Mouse (Mus musculus) kidney, adult 8-10 months (tissue): ENCODE data around the gene Hist1h2bh.
A peak's percentile ranks its signal among the peaks of the same experiment; 100 is the strongest.
"Not testable (repeated sequence)": the region's sequence is repeated elsewhere in the genome, so short reads cannot be mapped to it uniquely, and the experiment has no call there.

Experiments
- DNase-seq, 2 experiments: peaks; one replicate each; pipeline ENCODE4 v3.0.0; 2022

The Hist1h2bh gene

DNA sequence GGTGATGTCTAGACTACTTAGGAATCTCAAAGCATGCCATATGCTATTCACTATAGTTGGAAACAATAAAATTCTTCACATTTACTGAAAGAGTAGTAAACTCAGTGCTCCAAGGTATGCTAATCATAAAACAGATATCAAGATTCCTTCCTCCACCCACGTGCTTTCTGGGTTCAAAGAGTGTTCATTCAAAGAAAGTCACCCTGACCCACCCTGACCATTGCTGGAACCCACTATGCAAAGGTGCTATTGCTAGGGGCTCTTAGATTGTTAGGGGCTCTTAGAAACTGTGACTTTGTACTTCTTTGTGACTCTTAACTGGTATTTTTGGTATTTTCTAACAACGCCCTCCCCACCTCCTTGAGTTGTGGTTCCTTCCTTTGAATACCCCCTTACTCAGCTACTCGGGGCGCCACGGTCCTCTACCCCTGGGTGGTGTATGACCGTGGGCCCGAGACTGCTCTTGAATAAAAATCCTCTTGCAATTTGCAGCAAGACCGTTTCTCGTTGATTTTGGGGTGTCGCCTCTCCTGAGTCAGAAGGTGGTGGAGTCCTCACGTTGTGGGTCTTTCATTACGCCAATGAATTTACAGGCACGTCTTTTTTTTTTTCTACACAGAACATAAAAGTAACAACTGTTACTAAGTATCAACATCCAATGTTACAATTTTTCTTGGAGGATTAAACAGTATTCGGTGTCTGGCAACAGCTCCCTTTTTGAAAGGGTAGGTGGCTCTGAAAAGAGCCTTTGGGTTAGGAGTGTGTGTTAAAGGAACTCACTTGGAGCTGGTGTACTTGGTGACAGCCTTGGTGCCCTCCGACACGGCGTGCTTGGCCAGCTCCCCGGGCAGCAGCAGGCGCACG is 30.1 kb upstream of the Hist1h2bh start:
- DNase-seq, result not testable (repeated sequence)

DNA sequence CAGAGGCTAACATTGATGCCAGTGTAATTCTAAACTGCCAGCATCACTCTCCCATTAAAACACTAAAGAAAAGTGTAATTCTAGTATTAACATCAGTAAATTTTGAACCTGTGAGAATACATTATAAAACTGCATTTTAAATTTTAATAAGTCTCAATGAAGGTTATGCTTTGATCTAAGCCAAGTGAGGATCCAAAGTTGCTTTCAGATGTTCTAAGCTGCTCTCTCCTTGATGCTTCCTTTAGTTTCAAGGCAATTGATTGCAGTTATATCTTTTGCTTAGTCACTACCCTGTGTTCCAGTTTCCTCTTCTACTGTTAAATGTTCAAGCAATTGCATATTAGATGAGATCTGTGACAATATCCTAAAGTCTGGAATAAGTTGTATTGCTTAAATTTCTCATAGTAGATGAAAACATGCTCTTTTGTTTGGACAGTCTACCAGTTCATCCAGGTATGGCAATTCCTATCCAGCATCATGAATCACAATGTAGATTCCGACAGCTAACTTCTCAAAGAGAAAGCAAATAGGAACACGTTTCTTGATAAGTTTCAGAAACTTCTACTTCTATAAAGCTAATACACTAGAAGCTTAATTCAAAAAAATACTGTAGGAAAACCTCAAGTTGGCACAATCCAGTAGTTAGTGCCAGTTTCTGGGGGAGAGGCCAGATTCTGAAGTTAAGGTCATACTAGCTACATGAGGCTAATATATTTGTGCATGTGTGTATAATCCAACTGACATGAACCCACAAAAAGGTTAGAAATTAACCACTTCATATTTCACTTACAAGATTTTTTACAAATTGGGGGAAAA is 29.2 kb upstream of the Hist1h2bh start:
- no peak for DNase-seq

DNA sequence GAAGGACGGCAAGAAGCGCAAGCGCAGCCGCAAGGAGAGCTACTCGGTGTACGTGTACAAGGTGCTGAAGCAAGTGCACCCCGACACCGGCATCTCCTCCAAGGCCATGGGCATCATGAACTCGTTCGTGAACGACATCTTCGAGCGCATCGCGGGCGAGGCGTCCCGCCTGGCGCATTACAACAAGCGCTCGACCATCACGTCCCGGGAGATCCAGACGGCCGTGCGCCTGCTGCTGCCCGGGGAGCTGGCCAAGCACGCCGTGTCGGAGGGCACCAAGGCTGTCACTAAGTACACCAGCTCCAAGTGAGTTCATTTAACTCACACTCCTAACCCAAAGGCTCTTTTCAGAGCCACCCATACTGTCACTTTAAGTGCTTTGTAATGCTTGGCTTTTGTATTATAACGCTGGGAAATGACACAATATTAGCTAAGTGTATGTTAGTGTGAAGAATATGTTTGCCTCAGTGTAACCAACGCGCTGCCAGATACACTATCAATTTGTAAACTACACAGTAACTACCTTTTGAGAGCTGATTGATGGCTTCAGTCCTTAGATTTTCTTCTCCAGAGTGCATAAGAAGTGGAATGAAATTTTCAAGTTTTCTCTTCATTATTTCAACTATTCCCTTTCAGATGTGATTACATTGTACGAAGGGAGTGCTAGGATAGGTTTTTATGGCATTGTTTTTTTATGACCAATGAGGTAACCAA is 28.5 kb upstream of the Hist1h2bh start:
- DNase-seq, result not testable (repeated sequence)

DNA sequence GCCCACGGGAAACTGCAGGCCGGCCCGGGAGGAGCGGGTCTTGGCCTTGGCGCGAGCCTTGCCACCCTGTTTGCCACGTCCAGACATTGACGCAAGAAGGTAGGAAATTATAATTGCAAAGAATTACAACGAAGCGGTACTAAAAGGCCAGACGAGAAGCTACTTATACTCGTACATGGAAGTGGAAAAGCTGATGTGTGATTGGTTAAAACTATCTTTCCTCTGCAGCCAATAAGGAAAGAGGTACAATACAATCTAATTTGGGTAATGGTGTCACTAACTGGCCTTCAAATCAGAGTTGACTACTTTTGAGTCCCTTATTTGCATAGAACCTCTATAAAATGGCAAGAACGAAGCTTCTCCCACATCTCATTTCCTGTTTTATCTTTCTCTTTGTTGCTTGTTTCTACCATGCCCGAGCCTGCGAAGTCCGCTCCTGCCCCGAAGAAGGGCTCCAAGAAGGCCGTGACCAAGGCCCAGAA is 27.9 kb upstream of the Hist1h2bh start, which contains the start of the genes Hist1h2ae and Hist1h2bg:
Gene Hist1h2ae, minus strand, starts transcription at position 199 of the 482 bp plus-strand sequence.
Gene Hist1h2bg, plus strand, starts transcription at position 375 of the 482 bp plus-strand sequence.
- DNase-seq, result peak; percentile 26 to 75

DNA sequence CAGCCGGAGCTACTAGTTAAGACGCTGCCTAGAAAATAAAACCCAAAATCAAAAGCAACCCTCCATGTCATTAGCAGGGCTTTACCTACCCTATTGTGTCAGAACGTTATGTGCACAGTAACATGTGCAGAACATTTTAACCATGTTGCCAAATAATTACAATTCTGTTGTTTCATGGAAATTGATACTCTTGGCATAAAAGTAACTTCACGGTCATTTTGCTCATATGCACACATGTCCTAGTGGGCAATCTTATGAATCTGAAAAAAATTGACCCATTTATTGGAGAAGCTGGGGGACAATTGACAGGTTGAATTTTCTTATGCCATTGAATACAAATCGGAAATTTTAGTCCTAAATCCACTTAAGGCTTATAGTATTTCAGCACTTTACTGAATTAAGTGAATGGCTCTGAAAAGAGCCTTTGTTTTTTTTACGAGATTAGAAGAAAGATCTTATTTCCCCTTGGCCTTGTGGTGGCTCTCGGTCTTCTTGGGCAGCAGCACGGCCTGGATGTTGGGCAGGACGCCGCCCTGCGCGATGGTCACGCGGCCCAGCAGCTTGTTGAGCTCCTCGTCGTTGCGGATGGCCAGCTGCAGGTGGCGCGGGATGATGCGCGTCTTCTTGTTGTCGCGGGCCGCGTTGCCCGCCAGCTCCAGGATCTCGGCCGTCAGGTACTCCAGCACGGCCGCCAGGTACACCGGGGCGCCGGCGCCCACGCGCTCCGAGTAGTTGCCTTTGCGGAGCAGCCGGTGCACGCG is 27.2 kb upstream of the Hist1h2bh start:
- not testable (repeated sequence) for DNase-seq

DNA sequence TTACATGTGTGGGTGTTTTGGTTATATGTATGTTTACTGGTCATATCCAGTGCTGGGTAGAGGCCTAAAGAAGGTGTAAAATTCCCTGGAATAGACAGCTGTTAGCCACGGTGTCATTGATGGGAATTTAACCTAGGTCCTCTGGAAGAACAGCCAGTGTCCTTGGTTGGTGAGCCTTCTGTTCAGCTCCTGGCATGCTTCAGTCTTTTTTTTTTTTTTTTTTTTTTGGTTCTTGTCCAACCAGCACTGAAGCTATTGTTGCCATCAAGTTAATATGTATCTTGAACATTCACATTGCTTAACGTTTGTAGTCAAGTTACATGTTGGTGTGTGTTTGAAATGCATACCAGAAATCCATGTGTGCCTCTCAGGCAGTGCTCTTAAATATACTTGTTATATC is 21.3 kb upstream of the Hist1h2bh start:
- no peak for DNase-seq

DNA sequence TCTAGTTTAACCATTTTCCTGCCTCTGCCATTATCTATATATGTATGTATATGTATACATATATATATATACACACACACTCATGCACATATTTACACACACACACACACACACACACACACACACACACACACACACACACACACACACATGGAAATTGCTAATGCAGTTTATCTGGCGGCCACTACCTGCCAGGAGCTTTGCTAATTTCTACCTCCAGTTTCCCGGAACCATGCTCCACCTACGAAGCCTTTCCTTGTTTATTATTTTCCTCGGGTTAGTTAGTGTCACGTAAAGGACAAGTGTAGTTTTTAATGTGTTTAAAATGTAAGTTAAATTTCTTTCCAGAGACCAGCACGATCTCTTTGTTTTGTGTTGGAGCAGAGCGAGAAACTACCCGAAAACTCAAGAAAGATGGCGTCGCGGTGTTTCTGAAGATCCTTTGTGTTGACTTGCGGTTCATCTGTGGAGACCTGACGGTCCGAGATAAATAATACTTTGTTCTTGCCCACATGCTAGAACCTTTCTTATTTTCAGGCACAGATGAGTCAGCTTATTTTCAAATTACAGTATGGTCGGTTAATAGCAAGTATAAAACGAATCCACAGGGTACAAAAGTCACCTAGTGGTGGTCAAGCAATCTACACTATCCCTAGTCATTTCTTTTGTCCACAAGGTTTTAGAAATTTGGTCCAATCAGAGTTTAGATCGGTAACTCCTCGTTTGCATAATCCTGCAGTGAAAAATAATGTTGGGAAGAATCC is 19.7 kb upstream of the Hist1h2bh start:
- peak in 1 of 2 experiments; percentile 33 for DNase-seq

DNA sequence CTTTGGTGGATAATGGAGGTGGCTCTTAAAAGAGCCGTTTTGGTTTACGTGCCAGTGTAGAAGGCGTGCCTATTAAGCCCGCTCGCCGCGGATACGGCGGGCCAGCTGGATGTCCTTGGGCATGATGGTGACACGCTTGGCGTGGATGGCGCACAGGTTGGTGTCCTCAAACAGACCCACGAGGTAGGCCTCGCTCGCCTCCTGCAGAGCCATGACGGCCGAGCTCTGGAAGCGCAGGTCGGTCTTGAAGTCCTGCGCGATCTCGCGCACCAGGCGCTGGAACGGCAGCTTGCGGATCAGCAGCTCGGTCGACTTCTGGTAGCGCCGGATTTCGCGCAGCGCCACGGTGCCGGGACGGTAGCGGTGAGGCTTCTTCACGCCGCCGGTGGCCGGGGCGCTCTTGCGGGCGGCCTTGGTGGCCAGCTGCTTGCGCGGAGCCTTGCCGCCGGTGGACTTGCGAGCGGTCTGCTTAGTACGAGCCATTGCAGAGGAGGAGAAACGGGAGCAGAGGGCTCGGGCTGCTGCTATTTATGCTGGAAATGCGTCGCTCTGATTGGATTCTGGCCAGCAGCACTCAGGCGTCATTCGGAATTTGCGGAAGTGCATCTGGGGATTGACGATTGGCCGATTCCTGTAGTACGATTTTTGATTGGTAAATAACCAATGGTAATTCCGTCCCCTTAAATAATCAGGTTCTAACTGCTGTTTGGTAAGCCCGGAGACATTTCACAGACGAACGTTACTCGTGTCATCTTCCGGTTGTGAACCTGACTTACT is 18.9 kb upstream of the Hist1h2bh start, which contains the start of gene Hist1h3e:
Gene Hist1h3e, minus strand, starts transcription at position 487 of the 777 bp plus-strand sequence.
- DNase-seq, result peak; percentile 86 to 89

DNA sequence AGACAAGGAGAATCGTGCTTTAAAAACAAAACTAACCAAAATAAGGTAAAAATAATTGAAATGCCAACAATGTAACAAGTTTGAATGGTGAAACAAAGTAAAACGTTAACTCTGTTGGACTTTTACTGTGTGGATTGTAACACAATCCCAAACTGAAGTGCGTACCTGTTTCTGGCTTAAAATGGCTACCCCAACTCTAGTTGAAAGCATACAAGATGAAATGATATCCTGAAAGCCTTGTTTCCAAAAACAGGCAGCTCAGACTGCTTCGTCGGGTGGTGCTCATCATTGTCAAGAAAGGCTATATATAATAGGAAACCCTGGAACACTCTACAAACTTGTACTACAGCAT is 18.3 kb upstream of the Hist1h2bh start:
- not testable (repeated sequence) for DNase-seq

DNA sequence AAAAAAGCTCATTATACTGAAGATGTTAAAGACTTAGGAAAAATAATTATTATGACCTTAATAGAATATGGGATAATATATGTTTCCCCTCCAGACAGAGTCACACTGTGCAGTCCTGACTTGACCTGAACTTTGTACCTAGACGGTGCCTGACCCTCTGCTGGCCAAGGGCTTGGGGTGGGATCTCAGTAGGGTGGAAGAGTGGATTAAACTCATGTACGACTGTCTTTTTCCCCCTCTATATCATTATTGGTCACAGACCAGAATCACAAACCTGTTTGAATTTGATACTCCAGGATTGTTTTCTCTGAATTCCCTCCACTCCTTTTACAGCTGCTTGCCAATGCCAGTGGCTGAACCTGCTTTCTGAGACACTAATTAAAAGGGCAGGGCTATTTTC is 17.5 kb upstream of the Hist1h2bh start:
- not testable (repeated sequence) for DNase-seq

DNA sequence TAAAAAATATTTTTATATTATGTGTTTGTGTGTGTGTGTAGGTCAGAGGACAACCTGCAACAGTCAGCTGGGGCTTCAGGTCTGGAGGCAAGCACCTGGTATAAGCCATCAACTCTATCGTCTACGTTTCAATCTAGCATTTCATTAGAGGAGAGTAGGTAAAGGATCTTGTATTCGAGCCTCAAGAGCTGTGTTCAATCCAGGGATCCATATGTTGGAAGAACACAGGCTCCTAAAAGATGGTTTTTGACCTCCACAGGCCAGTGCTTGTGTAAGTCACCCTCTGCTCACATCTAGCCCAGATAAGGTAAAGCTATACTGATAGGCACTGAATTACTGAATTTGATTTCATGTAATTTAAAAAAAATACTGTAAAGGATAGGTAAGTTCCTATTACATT is 13.7 kb upstream of the Hist1h2bh start:
- no peak for DNase-seq

DNA sequence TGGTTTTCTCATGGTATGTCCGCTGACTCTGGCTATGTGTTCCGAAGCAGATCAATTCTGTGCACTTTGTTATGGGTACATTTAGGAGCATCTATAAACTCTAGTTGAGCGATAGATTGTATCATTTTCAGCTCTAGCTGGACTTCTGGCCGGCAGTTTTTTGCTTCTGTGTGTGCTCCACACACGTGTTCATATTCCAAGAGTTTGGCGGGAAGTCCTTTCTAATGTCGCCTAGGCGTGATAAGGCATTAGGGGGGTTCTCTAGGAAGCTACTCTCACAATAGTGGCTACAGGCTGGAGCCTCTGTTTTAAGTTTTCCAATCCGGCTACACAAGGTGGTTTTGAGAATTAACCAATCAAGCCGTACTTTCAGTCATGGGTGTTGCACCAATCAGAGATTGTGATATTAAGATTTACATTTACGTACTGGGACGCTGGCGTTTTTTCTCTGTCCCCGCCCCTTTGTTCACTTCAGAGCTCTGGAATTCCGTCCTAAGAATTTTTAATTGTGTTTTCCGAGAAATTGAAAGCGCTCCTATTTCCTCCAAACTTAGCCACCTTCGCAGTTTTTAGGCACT is 12.7 kb upstream of the Hist1h2bh start:
- DNase-seq, result peak; percentile 41 to 78

DNA sequence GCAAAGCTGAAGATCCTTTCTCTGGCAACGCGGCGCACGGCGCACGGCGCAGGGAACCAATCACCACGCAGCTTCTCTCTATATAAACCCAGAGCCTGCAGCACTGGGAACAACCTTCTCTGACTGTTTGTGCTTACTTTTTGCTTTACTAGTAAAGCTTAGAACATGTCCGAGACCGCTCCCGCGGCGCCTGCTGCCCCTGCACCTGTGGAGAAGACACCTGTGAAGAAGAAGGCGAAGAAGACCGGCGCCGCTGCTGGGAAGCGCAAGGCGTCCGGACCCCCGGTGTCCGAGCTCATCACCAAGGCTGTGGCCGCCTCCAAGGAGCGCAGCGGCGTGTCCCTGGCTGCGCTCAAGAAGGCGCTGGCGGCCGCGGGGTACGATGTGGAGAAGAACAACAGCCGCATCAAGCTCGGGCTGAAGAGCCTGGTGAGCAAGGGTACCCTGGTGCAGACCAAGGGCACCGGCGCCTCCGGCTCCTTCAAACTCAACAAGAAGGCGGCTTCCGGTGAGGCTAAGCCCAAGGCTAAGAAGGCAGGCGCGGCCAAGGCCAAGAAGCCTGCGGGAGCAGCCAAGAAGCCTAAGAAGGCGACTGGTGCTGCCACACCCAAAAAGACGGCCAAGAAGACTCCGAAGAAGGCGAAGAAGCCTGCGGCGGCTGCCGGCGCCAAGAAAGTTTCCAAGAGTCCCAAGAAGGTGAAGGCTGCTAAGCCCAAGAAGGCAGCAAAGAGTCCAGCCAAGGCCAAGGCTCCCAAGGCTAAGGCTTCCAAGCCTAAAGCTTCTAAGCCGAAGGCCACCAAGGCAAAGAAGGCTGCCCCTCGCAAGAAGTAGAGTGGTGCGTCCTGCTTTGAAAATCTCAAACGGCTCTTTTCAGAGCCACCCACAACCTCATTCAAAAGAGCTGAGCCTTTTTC is 12.0 kb upstream of the Hist1h2bh start:
- DNase-seq, result peak; percentile 53 to 54

DNA sequence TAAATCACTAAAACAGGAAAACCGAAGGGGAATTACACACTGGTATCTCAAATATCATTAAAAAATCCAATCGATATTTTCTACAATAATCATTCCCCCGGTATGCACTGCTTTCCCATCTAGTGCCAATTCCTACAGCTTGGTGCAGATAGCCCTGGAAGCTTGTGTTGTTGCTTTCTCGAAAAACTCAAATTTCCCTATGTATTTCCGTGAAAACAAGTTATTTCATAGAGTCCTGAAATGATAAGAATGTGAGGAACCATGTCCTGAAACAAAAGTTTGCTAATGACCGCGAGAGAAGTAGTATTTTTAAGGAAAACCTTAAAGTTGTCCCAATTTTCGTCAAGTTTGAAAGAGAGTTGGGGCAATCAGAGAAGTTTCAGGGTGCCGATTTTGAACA is 11.2 kb upstream of the Hist1h2bh start:
- no peak for DNase-seq

DNA sequence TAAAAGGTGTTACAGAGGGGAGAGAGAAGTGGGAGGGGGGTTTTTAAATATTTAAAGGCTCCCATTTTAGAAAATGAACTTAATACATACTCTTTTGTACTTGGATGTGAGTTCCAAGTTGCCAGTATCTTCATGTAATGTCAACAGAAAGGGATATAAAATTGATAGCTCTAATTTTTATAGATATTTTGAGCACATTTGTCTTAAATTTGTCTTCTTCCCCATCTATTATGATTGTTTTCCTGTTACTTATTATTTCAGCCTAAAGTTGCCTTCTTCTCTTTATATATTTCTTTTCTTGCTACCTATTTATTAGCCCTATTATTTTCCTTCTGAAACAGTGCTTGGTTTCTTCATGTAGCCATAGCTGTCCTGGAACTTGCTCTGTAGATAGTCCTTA is 9.8 kb upstream of the Hist1h2bh start, which contains the start of gene Hist1h1d:
Gene Hist1h1d, plus strand, starts transcription at position 301 of the 400 bp plus-strand sequence.
- no peak for DNase-seq

DNA sequence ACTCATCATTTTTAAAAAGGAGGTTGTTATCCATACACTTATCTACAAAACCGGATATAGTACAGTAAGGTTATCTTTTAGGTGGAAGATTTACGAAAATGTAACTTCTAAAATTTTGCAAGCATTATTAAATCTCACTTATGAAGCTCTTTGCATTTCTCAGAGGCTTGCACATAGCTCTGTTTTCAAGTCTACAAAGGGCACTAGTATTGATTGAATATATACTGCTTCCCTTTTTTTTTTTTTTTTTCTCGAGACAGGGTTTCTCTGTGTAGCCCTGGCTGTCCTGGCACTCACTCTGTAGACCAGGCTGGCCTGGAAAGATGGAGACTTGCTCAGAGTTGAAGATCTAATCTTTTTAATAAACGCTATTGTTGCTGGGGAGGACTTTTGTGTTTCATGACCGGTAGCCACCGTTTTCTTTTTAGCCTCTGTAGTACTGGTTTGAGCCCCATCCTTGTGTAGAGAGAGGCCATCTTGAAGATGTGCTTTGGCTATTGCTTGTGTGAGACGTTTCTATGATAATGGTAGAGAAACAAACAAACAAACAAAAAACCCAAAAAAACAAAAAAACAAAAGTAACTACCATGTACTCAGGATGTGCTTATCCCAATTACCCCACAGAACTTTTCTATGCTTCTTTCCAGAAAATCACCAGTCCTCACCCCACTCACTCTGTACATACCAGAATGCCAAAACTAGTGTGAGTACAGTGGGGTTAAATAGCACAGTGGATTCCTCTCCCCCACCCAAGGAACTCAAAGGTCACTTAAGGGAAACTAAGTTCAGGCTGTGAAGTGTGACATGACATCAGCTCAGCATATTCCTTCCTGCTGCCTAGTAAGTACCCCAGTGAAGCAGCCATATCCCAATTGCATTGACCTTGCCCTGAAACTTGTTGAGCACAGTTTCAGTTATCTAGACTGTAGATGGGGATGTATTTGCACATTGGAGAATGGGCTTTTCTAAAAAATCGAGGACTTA is 9.0 kb upstream of the Hist1h2bh start:
- no peak for DNase-seq

DNA sequence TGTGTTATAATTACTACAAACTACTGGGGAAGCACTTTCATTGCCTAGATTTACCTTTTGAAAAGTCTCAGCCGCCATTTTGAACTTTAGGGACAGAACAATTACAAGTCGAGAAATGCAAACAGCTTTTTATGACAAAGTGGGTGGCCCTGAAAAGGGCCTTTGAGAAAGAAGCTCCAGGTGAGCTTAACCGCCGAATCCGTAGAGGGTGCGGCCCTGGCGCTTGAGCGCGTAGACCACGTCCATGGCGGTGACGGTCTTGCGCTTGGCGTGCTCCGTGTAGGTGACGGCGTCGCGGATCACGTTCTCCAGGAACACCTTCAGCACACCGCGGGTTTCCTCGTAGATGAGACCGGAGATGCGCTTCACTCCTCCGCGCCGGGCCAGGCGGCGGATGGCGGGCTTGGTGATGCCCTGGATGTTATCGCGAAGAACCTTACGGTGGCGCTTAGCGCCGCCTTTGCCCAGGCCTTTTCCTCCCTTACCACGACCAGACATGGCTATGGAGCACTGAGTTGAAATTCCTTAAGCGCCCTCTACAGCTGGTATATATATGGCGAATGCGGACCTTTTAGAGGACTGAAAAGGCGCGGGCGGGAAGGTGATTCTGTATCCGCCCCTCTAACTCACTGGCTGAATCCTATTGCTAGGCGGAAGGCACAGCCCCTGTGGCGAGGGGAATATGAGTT is 8.1 kb upstream of the Hist1h2bh start, which contains the start of gene Hist1h4f:
Gene Hist1h4f, minus strand, starts transcription at position 503 of the 689 bp plus-strand sequence.
- DNase-seq, result peak; percentile 73 to 82
